Mouse (Mus musculus) forebrain, embryonic 11.5 days (tissue): Measurements from ENCODE around the gene Zglp1. TPM values are rescaled to one million over a fixed set of nuclear protein-coding genes. Genes with fewer than 3 reads are reported as not detected.

ENCODE experiments used
- ATAC-seq: fragments of 200-750 bp; cut with Nextera tagmentation; replicated peaks from 2 replicates; pipeline ENCODE4 v1.8.0; 2017; ENCODE audit warnings: moderate TSS enrichment; ENCODE audit not compliant: low FRiP score
- DNase-seq: peaks from one replicate; pipeline ENCODE4 v3.0.0-alpha.2; 2017; ENCODE audit warnings: low spot score
- H3K27ac ChIP-seq: fragments of 300-500 bp; sonication (generic); 2 replicates; pipeline ENCODE4 v1.5.1; 2014; ENCODE audit warnings: low read depth, low read length
- H3K27me3 ChIP-seq: fragments of 300-500 bp; sonication (generic); 2 replicates; pipeline ENCODE4 v1.6.1; 2014; ENCODE audit warnings: mild to moderate bottlenecking, low read length, mixed read lengths; ENCODE audit not compliant: control insufficient read depth, insufficient read depth
- H3K36me3 ChIP-seq: fragments of 300-500 bp; sonication (generic); 2 replicates; pipeline ENCODE4 v1.6.1; 2014; ENCODE audit warnings: mild to moderate bottlenecking, low read length, moderate library complexity, mixed read lengths; ENCODE audit not compliant: control insufficient read depth, insufficient read depth
- H3K4me1 ChIP-seq: fragments of 300-500 bp; sonication (generic); replicated peaks from 2 replicates; pipeline ENCODE4 v1.6.1; 2014; ENCODE audit warnings: low read length, mixed read lengths; ENCODE audit not compliant: control insufficient read depth, insufficient read depth
- H3K4me2 ChIP-seq: fragments of 300-500 bp; sonication (generic); 2 replicates; pipeline ENCODE4 v1.6.1; 2014; ENCODE audit warnings: low read depth, mild to moderate bottlenecking, low read length, moderate library complexity, mixed read lengths; ENCODE audit not compliant: severe bottlenecking
- H3K4me3 ChIP-seq: fragments of 300-500 bp; sonication (generic); 2 replicates; pipeline ENCODE4 v1.5.1; 2014; ENCODE audit warnings: low read depth, low read length
- H3K9ac ChIP-seq: fragments of 300-500 bp; sonication (generic); 2 replicates; pipeline ENCODE4 v1.6.1; 2014; ENCODE audit warnings: low read length
- H3K9me3 ChIP-seq: fragments of 300-500 bp; sonication (generic); 2 replicates; pipeline ENCODE4 v1.6.1; 2016; ENCODE audit warnings: low read length, mixed read lengths; ENCODE audit not compliant: control insufficient read depth
- WGBS: fragments of 180-500 bp; shearing (Covaris S2); extraction: QIAGEN DNeasy Blood & Tissue Kit; methylation state at CpG from one replicate; pipeline ENCODE4 v1.1.7; 2014; 5-methylcytosine and 5-hydroxymethylcytosine counted together
- polyA plus RNA-seq: library from polyadenylated mRNA; unstranded; fragments of >200 nt; fragmentation: Nextera tagmentation; extraction: Ambion mirVana; gene quantifications from 2 replicates; pipeline ENCODE4 v1.2.1, GENCODE M21; 2014

Gene Zglp1
- polyA plus RNA-seq, 1 experiment from 2014 or later: 1.2 TPM

- H3K9ac ChIP-seq: no peak overlapping the region
- no peak for DNase-seq
- WGBS: 52% methylated on average over 15 of the region's 15 CpGs
Measured at GRCm38 (mm10) chr9:21100447-21101161, 33.7 kb upstream of the Zglp1 start.

DNA sequence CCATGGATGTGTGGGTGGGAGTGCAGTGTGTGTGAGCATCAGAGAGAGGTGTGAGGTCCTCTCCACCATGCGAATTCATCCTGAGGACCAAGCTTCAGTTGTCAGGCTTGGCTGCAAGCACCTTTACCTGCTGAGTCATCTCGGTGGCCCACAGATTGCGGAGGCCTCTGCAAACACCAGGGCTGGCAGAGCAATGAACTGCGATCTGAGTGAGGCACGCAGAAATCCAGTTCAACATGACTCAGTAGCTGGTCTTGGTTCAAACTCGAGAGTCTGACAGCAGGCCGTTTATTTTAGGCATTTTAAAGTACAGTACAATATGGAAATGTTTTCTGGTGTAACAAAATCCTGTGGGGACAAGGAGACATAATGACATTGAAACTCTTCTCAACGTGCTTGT lies 30.9 kb upstream of the Zglp1 start:
- DNase-seq (no peak), ATAC-seq (no peak)
- no peak overlapping the region for H3K9ac ChIP-seq
- H3K36me3 ChIP-seq: no peaks in the 10 kb centered on the region; the same call in 1 of the 2 replicates
- H3K4me1 ChIP-seq: 0 out of 2 replicates have a peak, but pooled peaks cover 2% of the 10 kb centered on the region
- no peaks in the 10 kb centered on the region for H3K27me3 ChIP-seq
- no peak overlapping the region for H3K27ac ChIP-seq
- H3K4me3 ChIP-seq: no peak overlapping the region
- WGBS: 89% methylated on average over 8 of the region's 8 CpGs
- no peaks in the 10 kb centered on the region for H3K9me3 ChIP-seq
- no peak overlapping the region for H3K4me2 ChIP-seq

More at GRCm38 (mm10) chr9:21100447-21101161, 33.7 kb upstream of the Zglp1 start:
- ATAC-seq: no peak
- Histone ChIP-seq H3K4me3 (no peak overlapping the region), H3K36me3 (no peaks in the 10 kb centered on the region), H3K4me2 (no peak overlapping the region), H3K27me3 (no peaks in the 10 kb centered on the region), H3K9me3 (no peaks in the 10 kb centered on the region), H3K4me1 (0 out of 2 replicates have a peak, but pooled peaks cover 2% of the 10 kb centered on the region), H3K27ac (no peak overlapping the region)

GRCm38 (mm10) chr9:21095958-21096357 lies 29.1 kb upstream of the Zglp1 start:
- no peaks in the 10 kb centered on the region for H3K27me3 ChIP-seq
- DNase-seq (no peak), ATAC-seq (no peak)
- no peak overlapping the region for H3K27ac ChIP-seq
- no peaks in the 10 kb centered on the region for H3K9me3 ChIP-seq
- H3K4me3 ChIP-seq: no peak overlapping the region
- H3K9ac ChIP-seq: no peak overlapping the region
- H3K4me2 ChIP-seq: no peak overlapping the region
- peaks cover 2% of the 10 kb centered on the region for H3K4me1 ChIP-seq
- 62% methylated on average over 4 of the region's 4 CpGs for WGBS
- H3K36me3 ChIP-seq: no peaks in the 10 kb centered on the region; the same call in 1 of the 2 replicates

GRCm38 (mm10) chr9:21093423-21093822 lies 26.5 kb upstream of the Zglp1 start:
- Histone ChIP-seq H3K36me3 (peaks cover 6% of the 10 kb centered on the region), H3K9ac (no peak overlapping the region), H3K4me2 (no peak overlapping the region), H3K27ac (no peak overlapping the region), H3K4me3 (no peak overlapping the region), H3K27me3 (no peaks in the 10 kb centered on the region), H3K4me1 (peaks cover 10% of the 10 kb centered on the region), H3K9me3 (no peaks in the 10 kb centered on the region)
- DNase-seq (no peak), ATAC-seq (no peak)
- 93% methylated on average over 9 of the region's 9 CpGs for WGBS

DNA sequence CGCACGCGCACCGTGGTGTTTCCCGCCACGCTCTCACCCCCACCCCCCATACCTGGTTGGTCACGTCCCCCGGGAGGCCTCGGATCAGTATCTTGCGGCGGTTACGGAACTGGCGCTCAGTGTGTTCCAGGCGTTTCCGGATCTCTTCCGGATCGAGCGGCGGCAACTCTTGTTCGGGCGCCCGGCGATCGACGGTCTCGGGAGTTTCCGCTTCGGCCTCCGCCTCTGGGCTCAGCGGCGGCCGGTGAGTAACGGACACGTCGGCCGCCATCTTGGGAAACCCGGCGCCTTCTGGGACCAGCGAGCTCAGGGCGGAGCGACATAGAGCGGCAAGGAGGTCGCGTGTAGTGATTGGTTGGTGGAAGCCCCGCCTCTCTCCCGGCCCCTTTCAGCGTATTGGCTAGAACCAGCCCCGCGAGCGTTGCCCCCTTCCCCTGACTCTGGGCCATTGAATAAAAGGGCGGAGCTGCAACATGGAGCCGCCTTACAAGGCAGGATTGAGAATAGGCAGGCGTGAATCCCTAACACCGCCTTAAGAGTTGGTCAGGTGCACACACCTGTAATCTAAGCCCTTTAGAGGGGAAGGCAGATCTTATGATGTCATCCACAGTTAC lies 24.9 kb upstream of the Zglp1 start, which contains the start of the genes Gm38431 and Raver1:
TSS of gene Gm38431 (minus strand) at position 291 of the 614 bp plus-strand sequence.
TSS of gene Raver1 (minus strand) at position 302 of the 614 bp plus-strand sequence.
- H3K4me3 ChIP-seq: peak within 1 kb of the TSS; percentile 72
- peak within 1 kb of the TSS; percentile 82 for H3K27ac ChIP-seq

GRCm38 (mm10) chr9:21090972-21091706 lies 24.2 kb upstream of the Zglp1 start:
- Histone ChIP-seq H3K36me3 (peaks cover 18% of the 10 kb centered on the region), H3K9me3 (no peaks in the 10 kb centered on the region), H3K4me1 (peaks cover 10% of the 10 kb centered on the region), H3K27ac (peak overlapping the region; percentile 82), H3K4me2 (peak overlapping the region; percentile 92), H3K27me3 (no peaks in the 10 kb centered on the region), H3K9ac (peak overlapping the region; percentile 82), H3K4me3 (peak overlapping the region; percentile 72)
- ATAC-seq (peak; percentile 27), DNase-seq (no peak)
- 4% methylated on average over 24 of the region's 24 CpGs for WGBS

More for the DNA sequence above, 24.9 kb upstream of the Zglp1 start, which contains the start of the genes Gm38431 and Raver1:
- no peaks in the 10 kb centered on the region for H3K27me3 ChIP-seq
- H3K9ac ChIP-seq: peak within 1 kb of the TSS; percentile 82
- peaks cover 10% of the 10 kb centered on the region for H3K4me1 ChIP-seq
- no peaks in the 10 kb centered on the region for H3K9me3 ChIP-seq
- peak; percentile 100 for ATAC-seq
- H3K4me2 ChIP-seq: peak within 1 kb of the TSS; percentile 92
- peak; percentile 99 for DNase-seq
- under 1% methylated on average over 54 of the region's 54 CpGs for WGBS
- H3K36me3 ChIP-seq: peaks cover 14% of the 10 kb centered on the region

- no peak for DNase-seq
- Histone ChIP-seq H3K27ac (no peak overlapping the region), H3K4me1 (peaks cover 10% of the 10 kb centered on the region), H3K27me3 (no peaks in the 10 kb centered on the region), H3K9ac (peak overlapping the region; percentile 82), H3K4me2 (peak overlapping the region; percentile 92), H3K4me3 (peak overlapping the region; percentile 72), H3K9me3 (no peaks in the 10 kb centered on the region), H3K36me3 (peaks cover 24% of the 10 kb centered on the region)
- ATAC-seq: no peak
- WGBS: 97% methylated on average over 1 of the region's 1 CpGs
Measured at GRCm38 (mm10) chr9:21090537-21090936, 23.6 kb upstream of the Zglp1 start.

GRCm38 (mm10) chr9:21083324-21083723 lies 16.4 kb upstream of the Zglp1 start:
- DNase-seq (no peak), ATAC-seq (no peak)
- Histone ChIP-seq H3K4me2 (no peak overlapping the region), H3K4me1 (no peaks in the 10 kb centered on the region), H3K9ac (no peak overlapping the region), H3K27ac (no peak overlapping the region), H3K4me3 (no peak overlapping the region), H3K27me3 (no peaks in the 10 kb centered on the region), H3K9me3 (no peaks in the 10 kb centered on the region), H3K36me3 (peaks cover 38% of the 10 kb centered on the region)
- 82% methylated on average over 3 of the region's 3 CpGs for WGBS
